Comparison of ENCODE assay signal across 8 mouse cellular contexts in genomic region chr3:152165351-152166098, GRCm38 (mm10). TPM values are rescaled to one million over a fixed set of nuclear protein-coding genes. Genes with fewer than 3 reads are reported as not detected.
A peak's percentile ranks its signal among the peaks of the same experiment; 100 is the strongest.
DNase-seq lines count a peak whose midpoint lies in the region; ATAC-seq and TF ChIP-seq lines count a peak whose summit lies in the region.

No protein-coding gene starts in this region.

- H3K9me3 ChIP-seq in liver, embryonic 16.5 days (replicated peaks; ENCODE audit: control insufficient read depth, low read length): no peaks in the 10 kb centered on the region
- no peaks in the 10 kb centered on the region for H3K9me3 ChIP-seq in neural tube, embryonic 12.5 days

- H3K27me3 ChIP-seq in kidney, adult 2 months (replicated peaks; ENCODE audit: control insufficient read depth, insufficient read depth, low read length): no peaks in the 10 kb centered on the region
- H3K27me3 ChIP-seq in liver, embryonic 16.5 days (ENCODE audit: control insufficient read depth, insufficient read depth, low read depth, low read length): peaks cover 41% of the 10 kb centered on the region
- peaks cover 14% of the 10 kb centered on the region for H3K27me3 ChIP-seq in neural tube, embryonic 12.5 days (replicated peaks)

- WGBS in kidney, adult 2 months: 4% methylated on average over 53 of the region's 53 CpGs
- 3% methylated on average over 53 of the region's 53 CpGs for WGBS in liver, embryonic 16.5 days (ENCODE audit: insufficient replicate concordance)
- WGBS in neural tube, embryonic 12.5 days: 2% methylated on average over 53 of the region's 53 CpGs

- intact Hi-C loops in gastrocnemius, adult 2 months (cut with DNase I): no loop called here

- peak; percentile 77 for ATAC-seq in liver, embryonic 16.5 days (ENCODE audit: low read depth)
- ATAC-seq in neural tube, embryonic 12.5 days (ENCODE audit: low FRiP score, low read depth): peak; percentile 65

- peaks cover 6% of the 10 kb centered on the region for H3K4me1 ChIP-seq in kidney, adult 2 months (ENCODE audit: control insufficient read depth, insufficient read depth, low read length)
- H3K4me1 ChIP-seq in liver, embryonic 16.5 days (ENCODE audit: control insufficient read depth, low read depth, low read length): peaks cover 7% of the 10 kb centered on the region
- peaks cover 20% of the 10 kb centered on the region for H3K4me1 ChIP-seq in neural tube, embryonic 12.5 days

- peak overlapping the region; percentile 83 for H3K4me3 ChIP-seq in gastrocnemius, adult 2 months
- peak overlapping the region; percentile 87 for H3K4me3 ChIP-seq in kidney, adult 2 months (ENCODE audit: insufficient read depth, low read depth, low read length)
- H3K4me3 ChIP-seq in liver, embryonic 16.5 days (ENCODE audit: low read depth, low read length): peak overlapping the region; percentile 52
- H3K4me3 ChIP-seq in neural tube, embryonic 12.5 days: peak overlapping the region; percentile 52

- DNase-seq in gastrocnemius, adult 2 months: peak; percentile 38
- DNase-seq in gastrocnemius, adult 18-20 months (ENCODE audit: low spot score): no peak
- peak; percentile 24 to 30 for DNase-seq in cerebellum, postnatal 4 days (ENCODE audit: low spot score in 2 of 2)
- peak; percentile 60 to 67 for DNase-seq in heart, adult 9 months (ENCODE audit: low spot score in 2 of 2)
- DNase-seq in kidney, adult 2 months: peak; percentile 91
- no peak for DNase-seq in c-Kit-positive CD71-positive TER-119-positive erythroid progenitor cells, embryonic 14.5 days (ENCODE audit: low spot score)

- no peaks in the 10 kb centered on the region for H3K36me3 ChIP-seq in kidney, adult 2 months (ENCODE audit: control insufficient read depth, insufficient read depth, low read length)
- H3K36me3 ChIP-seq in liver, embryonic 16.5 days (ENCODE audit: control insufficient read depth, insufficient read depth): no peaks in the 10 kb centered on the region
- H3K36me3 ChIP-seq in neural tube, embryonic 12.5 days: no peaks in the 10 kb centered on the region

- H3K9ac ChIP-seq in liver, embryonic 16.5 days (ENCODE audit: low read depth, low read length): peak overlapping the region; percentile 32; the same call in 1 of the 2 replicates
- H3K9ac ChIP-seq in neural tube, embryonic 12.5 days: peak overlapping the region; percentile 69

- peak overlapping the region; percentile 53 for H3K4me2 ChIP-seq in liver, embryonic 16.5 days (ENCODE audit: low read depth, low read length)
- peak overlapping the region; percentile 98 for H3K4me2 ChIP-seq in neural tube, embryonic 12.5 days (replicated peaks)

- TF ChIP-seq POLR2A in kidney, adult 2 months (IDR thresholded peaks at IDR 0.05; ENCODE audit: low read depth, low read length): no peak

- no peak for TF ChIP-seq CTCF in gastrocnemius, adult 2 months (IDR thresholded peaks at IDR 0.05)
- no peak for TF ChIP-seq CTCF in kidney, adult 2 months (conservative IDR thresholded peaks at IDR 0.05; ENCODE audit: insufficient read depth, insufficient read length, low read depth, low read length)

- H3K27ac ChIP-seq in gastrocnemius, adult 2 months: peak overlapping the region; percentile 72
- peak overlapping the region; percentile 93 for H3K27ac ChIP-seq in kidney, adult 2 months (ENCODE audit: insufficient read depth, low read depth, low read length)
- peak overlapping the region; percentile 18; the same call in 1 of the 2 replicates for H3K27ac ChIP-seq in liver, embryonic 16.5 days (ENCODE audit: low read length)
- H3K27ac ChIP-seq in neural tube, embryonic 12.5 days: no peak overlapping the region

RNA-seq across cellular contexts. Expression of gene Gipc2, which starts 0.5 kb away (rescaled TPM):
- under 1 TPM; 0.69 to 0.75 TPM for total RNA-seq in gastrocnemius, adult 2 months (2021)
- under 1 TPM in 1 of 2 experiments, not detected in 1; 0.55 TPM for total RNA-seq in gastrocnemius, adult 18-20 months (2021)
- 109 and 146 TPM in 2 replicates for polyA plus RNA-seq in kidney, adult 2 months (2012; rRNA removed)
- 17.8 and 19.7 TPM in 2 replicates for polyA plus RNA-seq in liver, embryonic 16.5 days (2015; fragmentation: Nextera tagmentation; extraction: Ambion mirVana)
- polyA plus RNA-seq in neural tube, embryonic 12.5 days (2016; fragmentation: Nextera tagmentation; extraction: Ambion mirVana): 2.3 and 2.7 TPM in 2 replicates

RNA-seq across cellular contexts. Expression of gene Dnajb4, which starts 44.6 kb away (rescaled TPM):
- 10 to 100 TPM; 45.5 to 85.8 TPM for total RNA-seq in gastrocnemius, adult 2 months (2021)
- 100 to 1,000 TPM in 1 of 2 experiments, 10 to 100 TPM in 1; 51.5 to 107 TPM for total RNA-seq in gastrocnemius, adult 18-20 months (2021)
- 5.5 and 9.8 TPM in 2 replicates for polyA plus RNA-seq in kidney, adult 2 months (2012; rRNA removed)
- 37.1 and 39.3 TPM in 2 replicates for polyA plus RNA-seq in liver, embryonic 16.5 days (2015; fragmentation: Nextera tagmentation; extraction: Ambion mirVana)
- polyA plus RNA-seq in neural tube, embryonic 12.5 days (2016; fragmentation: Nextera tagmentation; extraction: Ambion mirVana): 30.3 and 31.5 TPM in 2 replicates

RNA-seq across cellular contexts. Expression of gene Fubp1, which starts 44.7 kb away (rescaled TPM):
- total RNA-seq in gastrocnemius, adult 2 months (2021): 10 to 100 TPM; 30.1 to 36.8 TPM
- total RNA-seq in gastrocnemius, adult 18-20 months (2021): 10 to 100 TPM; 21.6 to 31.6 TPM
- 40.8 and 49.0 TPM in 2 replicates for polyA plus RNA-seq in kidney, adult 2 months (2012; rRNA removed)
- polyA plus RNA-seq in liver, embryonic 16.5 days (2015; fragmentation: Nextera tagmentation; extraction: Ambion mirVana): 53.0 and 58.0 TPM in 2 replicates
- polyA plus RNA-seq in neural tube, embryonic 12.5 days (2016; fragmentation: Nextera tagmentation; extraction: Ambion mirVana): 337 and 352 TPM in 2 replicates

Comparison
In these comparisons a context has a peak if more than half of its experiments do, and no peak if none do; other contexts are left out.
1. DNase-seq: peak in gastrocnemius, adult 2 months (single experiment), cerebellum, postnatal 4 days (2 of 2), heart, adult 9 months (2 of 2) and kidney, adult 2 months (single experiment); none in gastrocnemius, adult 18-20 months (single experiment) and c-Kit-positive CD71-positive TER-119-positive erythroid progenitor cells, embryonic 14.5 days (single experiment).
2. Peak in every context shown above with its lines, with median percentiles within 50 percentile points of each other: H3K4me3 ChIP-seq.